Mouse (Mus musculus) stomach, adult 2 months (tissue): ENCODE measurements around the gene Ddi1. TPM values are rescaled to one million over a fixed set of nuclear protein-coding genes. Genes with fewer than 3 reads are reported as not detected.

Source experiments
- polyA plus RNA-seq: library from polyadenylated mRNA; depleted of rRNA; stranded (reverse); fragments of >200 nt; gene quantifications from 2 replicates; pipeline ENCODE4 v1.2.3, GENCODE M21; 2012; rRNA removed

Ddi1 gene
- polyA plus RNA-seq, result not detected in 2 replicates

GRCm38 (mm10) chr9:6269796-6270280, at the start of gene Ddi1:
Gene Ddi1, minus strand, starts transcription at chr9:6269846.

Other genes starting within 250 kb of the Ddi1 start
- gene Pdgfd, start 101.3 kb downstream of the Ddi1 start, polyA plus RNA-seq, result 0.55 and 0.60 TPM in 2 replicates